Mouse (Mus musculus) midbrain, embryonic 16.5 days (tissue): Measurements from ENCODE around the gene Phactr3. TPM values are rescaled to one million over a fixed set of nuclear protein-coding genes. Genes with fewer than 3 reads are reported as not detected.

Source experiments
- ATAC-seq: fragments of 200-750 bp; cut with Nextera tagmentation; 2 replicates; pipeline ENCODE4 v1.8.0; 2017; ENCODE audit warnings: moderate TSS enrichment
- H3K27ac ChIP-seq: fragments of 300-500 bp; sonication (generic); 2 replicates; pipeline ENCODE4 v1.5.1; 2014; ENCODE audit warnings: mild to moderate bottlenecking, low read length, mixed read lengths
- H3K27me3 ChIP-seq: fragments of 300-500 bp; sonication (generic); 2 replicates; pipeline ENCODE4 v1.6.1; 2014; ENCODE audit warnings: low read depth, low read length, mixed read lengths; ENCODE audit not compliant: control insufficient read depth, insufficient read depth
- H3K36me3 ChIP-seq: fragments of 300-500 bp; sonication (generic); 2 replicates; pipeline ENCODE4 v1.6.1; 2014; ENCODE audit warnings: mild to moderate bottlenecking, low read length, moderate library complexity, mixed read lengths; ENCODE audit not compliant: control insufficient read depth, insufficient read depth
- H3K4me1 ChIP-seq: fragments of 300-500 bp; sonication (generic); 2 replicates; pipeline ENCODE4 v1.6.1; 2014; ENCODE audit warnings: mild to moderate bottlenecking, low read length, mixed read lengths; ENCODE audit not compliant: control insufficient read depth, insufficient read depth
- H3K4me2 ChIP-seq: fragments of 300-500 bp; sonication (generic); 2 replicates; pipeline ENCODE4 v1.6.1; 2014; ENCODE audit warnings: mild to moderate bottlenecking, low read length, mixed read lengths
- H3K4me3 ChIP-seq: fragments of 300-500 bp; sonication (generic); 2 replicates; pipeline ENCODE4 v1.5.1; 2014; ENCODE audit warnings: low read depth, mild to moderate bottlenecking, low read length, moderate library complexity, mixed read lengths
- H3K9ac ChIP-seq: fragments of 300-500 bp; sonication (generic); 2 replicates; pipeline ENCODE4 v1.6.1; 2014; ENCODE audit warnings: low read depth, low read length, mixed read lengths
- H3K9me3 ChIP-seq: fragments of 300-500 bp; sonication (generic); replicated peaks from 2 replicates; pipeline ENCODE4 v1.6.1; 2014; ENCODE audit warnings: mild to moderate bottlenecking, low read length, mixed read lengths; ENCODE audit not compliant: control insufficient read depth, poor library complexity, severe bottlenecking
- WGBS: fragments of 180-500 bp; shearing (Covaris S2); extraction: QIAGEN DNeasy Blood & Tissue Kit; methylation state at CpG from one replicate; pipeline ENCODE4 v1.1.7; 2014; 5-methylcytosine and 5-hydroxymethylcytosine counted together
- polyA plus RNA-seq: library from polyadenylated mRNA; unstranded; fragments of >200 nt; fragmentation: Nextera tagmentation; extraction: Ambion mirVana; gene quantifications from 2 replicates; pipeline ENCODE4 v1.2.1, GENCODE M21; 2015

The Phactr3 gene
- polyA plus RNA-seq, 1 experiment from 2014 or later, result 86.1 TPM

DNA sequence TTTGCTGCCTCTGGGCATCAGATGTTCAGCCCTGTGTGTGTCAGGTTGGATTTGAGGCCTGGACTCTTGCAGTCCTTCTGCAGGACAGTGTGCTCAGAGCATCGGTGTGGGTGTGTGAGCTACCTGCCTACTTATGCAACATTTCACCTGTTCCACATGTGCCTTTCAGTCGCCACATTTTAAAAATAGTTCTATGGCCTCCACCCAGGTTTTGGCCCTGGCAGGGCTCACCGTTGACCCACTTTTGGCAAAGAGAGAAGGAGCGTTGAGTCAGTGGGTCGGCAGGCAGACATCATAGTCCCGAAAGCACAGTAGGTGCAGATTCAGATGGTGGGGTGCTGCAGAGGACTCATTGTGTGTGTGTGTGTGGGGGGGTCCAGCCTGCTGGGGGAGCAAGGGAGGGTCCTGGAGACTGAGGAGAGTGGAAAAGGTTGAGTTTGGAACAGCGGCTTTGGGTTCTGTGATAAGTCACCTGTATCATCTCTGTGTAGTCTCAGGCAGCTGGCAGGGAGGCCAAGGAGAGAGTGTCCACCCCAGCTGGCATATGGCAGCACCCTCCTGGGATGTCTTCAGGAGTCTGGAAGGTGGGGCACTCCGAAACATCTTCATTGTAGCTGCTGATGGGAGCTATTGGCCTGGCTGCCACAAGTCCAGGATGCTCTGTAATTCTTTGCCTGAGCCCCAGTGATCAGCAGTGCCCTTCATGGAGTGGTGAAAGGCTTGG, 2.0 kb downstream of the Phactr3 start:
- no peak overlapping the region for H3K4me2 ChIP-seq
- no peak overlapping the region for H3K9ac ChIP-seq
- ATAC-seq, result no peak
- 87% methylated on average over 8 of the region's 8 CpGs for WGBS
- no peaks in the 10 kb centered on the region for H3K36me3 ChIP-seq
- no peak overlapping the region for H3K4me3 ChIP-seq
- no peaks in the 10 kb centered on the region for H3K9me3 ChIP-seq
- H3K27me3 ChIP-seq, result peaks cover 14% of the 10 kb centered on the region
- H3K27ac ChIP-seq, result no peak overlapping the region
- peaks cover 6% of the 10 kb centered on the region for H3K4me1 ChIP-seq

DNA sequence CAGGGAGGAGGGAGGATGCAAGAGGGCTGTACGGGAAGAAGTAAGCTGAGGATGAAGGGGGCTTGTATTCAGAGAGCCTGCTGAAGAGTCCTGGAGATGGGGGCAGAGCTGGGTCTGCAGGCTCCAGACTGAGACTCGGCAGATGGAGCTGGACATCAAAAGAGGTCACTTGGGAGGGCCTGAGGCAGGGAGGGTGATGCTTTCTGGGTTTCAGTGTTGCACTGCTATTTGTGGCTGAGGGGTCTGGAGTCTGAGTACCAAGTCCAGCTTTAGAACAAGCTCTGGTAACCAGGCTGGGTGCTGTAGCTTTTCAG, 2.6 kb downstream of the Phactr3 start:
- H3K4me1 ChIP-seq, result peaks cover 6% of the 10 kb centered on the region
- 36% methylated on average over 2 of the region's 2 CpGs for WGBS
- no peak overlapping the region for H3K4me3 ChIP-seq
- H3K27ac ChIP-seq, result no peak overlapping the region
- no peaks in the 10 kb centered on the region for H3K36me3 ChIP-seq
- ATAC-seq, result no peak
- H3K27me3 ChIP-seq, result peaks cover 14% of the 10 kb centered on the region
- H3K9ac ChIP-seq, result no peak overlapping the region
- H3K4me2 ChIP-seq, result no peak overlapping the region
- H3K9me3 ChIP-seq, result no peaks in the 10 kb centered on the region

DNA sequence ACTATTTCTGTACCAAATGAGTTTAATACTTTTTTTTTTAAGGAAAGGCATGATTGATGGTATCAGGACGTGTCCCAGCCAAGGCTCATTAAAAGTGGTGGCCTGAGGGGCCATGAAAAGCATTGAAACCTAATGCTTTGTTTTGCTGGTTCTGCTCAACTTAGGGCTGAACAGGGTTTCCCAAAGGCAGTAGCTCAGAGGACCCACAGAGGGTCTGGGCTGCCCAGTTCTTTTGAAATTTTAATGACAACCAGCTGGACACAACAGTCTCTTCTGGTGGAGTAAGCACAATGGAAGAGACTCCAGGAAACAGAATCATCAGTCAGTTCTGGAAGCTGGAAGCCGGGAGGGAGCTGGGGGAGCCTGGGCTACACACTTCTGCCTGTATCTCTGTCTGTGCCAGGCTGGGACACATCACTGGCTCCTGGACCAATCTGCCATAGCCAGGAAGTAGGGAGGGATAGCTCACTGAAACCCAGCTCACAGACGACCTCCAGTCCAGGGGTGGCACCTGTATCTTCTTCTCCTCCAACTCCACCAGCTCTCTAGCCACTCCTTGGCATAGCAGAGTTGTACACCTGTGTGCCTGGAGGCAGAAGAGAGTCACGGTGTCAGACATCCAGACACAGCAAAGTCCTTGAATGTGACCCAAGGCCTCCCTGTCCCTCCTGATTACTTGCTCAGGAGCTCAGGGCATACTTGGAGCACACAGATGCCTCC, 3.3 kb downstream of the Phactr3 start:
- no peaks in the 10 kb centered on the region for H3K9me3 ChIP-seq
- peaks cover 6% of the 10 kb centered on the region for H3K4me1 ChIP-seq
- ATAC-seq, result no peak
- H3K36me3 ChIP-seq, result no peaks in the 10 kb centered on the region
- H3K9ac ChIP-seq, result no peak overlapping the region
- H3K4me2 ChIP-seq, result no peak overlapping the region
- H3K4me3 ChIP-seq, result no peak overlapping the region
- 35% methylated on average over 4 of the region's 4 CpGs for WGBS
- no peak overlapping the region for H3K27ac ChIP-seq
- H3K27me3 ChIP-seq, result peaks cover 14% of the 10 kb centered on the region

GRCm38 (mm10) chr2:178123466-178123865, 4.7 kb downstream of the Phactr3 start:
- no peak for ATAC-seq
- 86% methylated on average over 15 of the region's 15 CpGs for WGBS
- Histone ChIP-seq H3K4me2 (no peak overlapping the region), H3K9me3 (no peaks in the 10 kb centered on the region), H3K36me3 (no peaks in the 10 kb centered on the region), H3K27ac (no peak overlapping the region), H3K9ac (no peak overlapping the region), H3K27me3 (peaks cover 9% of the 10 kb centered on the region), H3K4me1 (peaks cover 6% of the 10 kb centered on the region), H3K4me3 (no peak overlapping the region)

DNA sequence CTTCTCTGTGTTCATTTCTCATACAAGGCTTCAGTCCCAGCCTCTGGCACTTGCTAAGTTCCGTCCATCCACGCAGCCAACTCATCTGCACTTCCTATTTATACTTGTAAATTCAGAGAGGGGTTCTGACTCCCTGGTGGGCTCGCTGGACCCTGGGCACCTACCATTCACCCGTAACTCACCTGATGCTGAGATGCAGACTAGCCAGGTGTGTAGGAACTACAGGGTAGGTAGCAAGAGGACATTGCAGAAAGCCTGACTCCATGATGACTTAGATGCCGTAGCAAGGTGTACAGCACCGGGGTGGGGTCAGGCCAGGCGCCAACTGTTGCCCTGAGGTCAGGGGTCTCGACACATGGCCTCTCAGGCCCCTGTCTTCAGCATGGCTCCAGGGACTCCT, 6.7 kb downstream of the Phactr3 start:
- WGBS, result 84% methylated on average over 8 of the region's 8 CpGs
- Histone ChIP-seq H3K27ac (no peak overlapping the region), H3K4me2 (no peak overlapping the region), H3K27me3 (no peaks in the 10 kb centered on the region), H3K36me3 (no peaks in the 10 kb centered on the region), H3K9me3 (no peaks in the 10 kb centered on the region), H3K4me1 (no peaks in the 10 kb centered on the region), H3K9ac (no peak overlapping the region), H3K4me3 (no peak overlapping the region)
- ATAC-seq, result no peak

GRCm38 (mm10) chr2:178126041-178126820, 7.5 kb downstream of the Phactr3 start:
- Histone ChIP-seq H3K9ac (no peak overlapping the region), H3K27ac (no peak overlapping the region), H3K4me3 (no peak overlapping the region), H3K4me2 (no peak overlapping the region), H3K27me3 (no peaks in the 10 kb centered on the region), H3K36me3 (no peaks in the 10 kb centered on the region), H3K9me3 (no peaks in the 10 kb centered on the region), H3K4me1 (no peaks in the 10 kb centered on the region)
- 92% methylated on average over 7 of the region's 7 CpGs for WGBS
- ATAC-seq, result no peak

GRCm38 (mm10) chr2:178128594-178128993, 9.8 kb downstream of the Phactr3 start:
- no peak overlapping the region for H3K27ac ChIP-seq
- H3K4me2 ChIP-seq, result no peak overlapping the region
- WGBS, result 88% methylated on average over 5 of the region's 5 CpGs
- H3K9ac ChIP-seq, result no peak overlapping the region
- peak; percentile 30; the same call in 1 of the 2 replicates for ATAC-seq
- H3K9me3 ChIP-seq, result no peaks in the 10 kb centered on the region
- no peaks in the 10 kb centered on the region for H3K27me3 ChIP-seq
- no peaks in the 10 kb centered on the region for H3K4me1 ChIP-seq
- no peaks in the 10 kb centered on the region for H3K36me3 ChIP-seq
- H3K4me3 ChIP-seq, result no peak overlapping the region

- Histone ChIP-seq H3K36me3 (no peaks in the 10 kb centered on the region), H3K27me3 (no peaks in the 10 kb centered on the region), H3K9me3 (no peaks in the 10 kb centered on the region), H3K9ac (no peak overlapping the region), H3K27ac (no peak overlapping the region), H3K4me1 (no peaks in the 10 kb centered on the region), H3K4me2 (no peak overlapping the region), H3K4me3 (no peak overlapping the region)
- WGBS, result 80% methylated on average over 4 of the region's 4 CpGs
- no peak for ATAC-seq
These were observed 10.4 kb downstream of the Phactr3 start for GRCm38 (mm10) chr2:178129161-178129560.

DNA sequence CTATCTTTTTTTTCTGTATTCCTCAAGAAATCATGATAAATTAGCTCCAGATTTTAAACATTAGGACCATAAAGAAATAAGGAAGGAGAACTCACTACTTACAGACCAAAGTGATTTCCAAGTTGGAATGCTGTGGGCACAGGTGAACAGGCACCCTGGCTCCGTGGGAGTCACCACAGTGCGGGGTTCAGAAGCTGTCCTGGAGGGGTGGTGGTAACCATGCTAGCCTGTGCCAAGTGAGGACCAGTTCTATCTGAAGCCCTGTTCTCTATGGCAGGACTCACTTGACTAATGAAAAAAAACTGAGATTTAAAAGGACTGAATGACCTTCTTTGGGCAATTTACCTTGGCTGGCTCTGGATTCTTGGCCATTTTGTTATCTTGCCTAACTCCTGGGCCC, 10.9 kb downstream of the Phactr3 start:
- no peak overlapping the region for H3K4me3 ChIP-seq
- no peaks in the 10 kb centered on the region for H3K27me3 ChIP-seq
- no peak overlapping the region for H3K9ac ChIP-seq
- no peak overlapping the region for H3K4me2 ChIP-seq
- H3K36me3 ChIP-seq, result no peaks in the 10 kb centered on the region
- WGBS, result 93% methylated on average over 2 of the region's 2 CpGs
- no peaks in the 10 kb centered on the region for H3K9me3 ChIP-seq
- no peak overlapping the region for H3K27ac ChIP-seq
- no peaks in the 10 kb centered on the region for H3K4me1 ChIP-seq
- ATAC-seq, result no peak
